Mouse (Mus musculus) c-Kit-positive CD71-negative TER-119-negative erythroid progenitor cells, embryonic 14.5 days (primary cell): ENCODE data around the gene Smo.

Source experiments
- DNase-seq: peaks from one replicate; pipeline ENCODE4 v3.0.0-alpha.2; 2013; ENCODE audit warnings: low read depth

Smo gene

GRCm38 (mm10) chr6:29775609-29776008 is 40.3 kb downstream of the Smo start:
- DNase-seq: no peak

- no peak for DNase-seq
Measured at GRCm38 (mm10) chr6:29776542-29777237, 41.4 kb downstream of the Smo start.

GRCm38 (mm10) chr6:29777238-29777555 is 41.9 kb downstream of the Smo start:
- DNase-seq: no peak

- DNase-seq: no peak
Measured at GRCm38 (mm10) chr6:29780082-29780481, 44.8 kb downstream of the Smo start.

GRCm38 (mm10) chr6:29780571-29780970 is 45.3 kb downstream of the Smo start:
- no peak for DNase-seq

GRCm38 (mm10) chr6:29782239-29782638 is 46.9 kb downstream of the Smo start:
- DNase-seq: no peak

GRCm38 (mm10) chr6:29783960-29784359 is 48.7 kb downstream of the Smo start:
- no peak for DNase-seq

- no peak for DNase-seq
Measured at GRCm38 (mm10) chr6:29784413-29785021, 49.2 kb downstream of the Smo start.

GRCm38 (mm10) chr6:29785759-29786158 is 50.5 kb downstream of the Smo start:
- DNase-seq: no peak

GRCm38 (mm10) chr6:29788779-29789350 is 53.6 kb downstream of the Smo start:
- DNase-seq: no peak

- no peak for DNase-seq
Measured at GRCm38 (mm10) chr6:29790014-29790698, 54.9 kb downstream of the Smo start.

- DNase-seq: no peak
Measured at GRCm38 (mm10) chr6:29793520-29793919, 58.2 kb downstream of the Smo start.

- DNase-seq: peak; percentile 23
Measured at GRCm38 (mm10) chr6:29794582-29794981, 59.3 kb downstream of the Smo start.

GRCm38 (mm10) chr6:29802979-29803378 is 67.7 kb downstream of the Smo start:
- no peak for DNase-seq

- DNase-seq: no peak
Measured at GRCm38 (mm10) chr6:29804006-29804405, 68.7 kb downstream of the Smo start.

GRCm38 (mm10) chr6:29805381-29805780 is 70.1 kb downstream of the Smo start:
- DNase-seq: no peak
